Mouse (Mus musculus): Measurements from ENCODE around the gene Mrpl16. TPM values are rescaled to one million over a fixed set of nuclear protein-coding genes. Genes with fewer than 3 reads are reported as not detected.

Gene Mrpl16
- polyA plus RNA-seq, 1 experiment, result 41.0 TPM

DNA sequence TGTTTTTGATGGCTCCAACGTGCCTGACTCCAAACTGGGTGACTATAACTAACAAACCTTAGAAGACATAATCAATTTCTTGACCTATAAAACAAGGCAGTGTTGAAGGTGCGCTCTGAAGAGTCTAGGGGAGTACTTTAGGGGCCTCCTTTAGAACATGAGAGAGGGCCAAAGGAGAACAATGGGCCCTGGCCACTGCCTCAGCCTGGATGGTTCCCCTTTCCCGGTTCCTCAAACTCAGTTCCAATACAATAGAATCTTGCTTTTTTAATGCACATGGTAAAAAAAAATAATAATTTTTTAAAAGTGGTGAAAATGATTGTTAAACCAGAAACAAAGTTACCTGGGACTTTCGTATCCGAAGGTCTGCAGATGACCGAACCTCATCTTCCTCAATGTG is 17.6 kb downstream of the Mrpl16 start:
- DNase-seq, result no peak
- Histone ChIP-seq H3K4me1 (ENCODE audit: control insufficient read depth, insufficient read depth, low read length) (no peaks in the 10 kb centered on the region), H3K27ac (ENCODE audit: insufficient read depth, low read length) (no peak overlapping the region), H3K27me3 (ENCODE audit: control insufficient read depth, insufficient read depth, low read length) (no peaks in the 10 kb centered on the region), H3K4me3 (replicated peaks; ENCODE audit: insufficient read depth, low read depth, low read length) (no peak overlapping the region)
- 89% methylated on average over 6 of the region's 6 CpGs for WGBS
- TF ChIP-seq POLR2A (IDR thresholded peaks at IDR 0.05; ENCODE audit: borderline replicate concordance, insufficient read depth, low read length), result no peak
- no peak for TF ChIP-seq CTCF (IDR thresholded peaks at IDR 0.05; ENCODE audit: borderline replicate concordance, insufficient read depth, low read depth, low read length)

DNA sequence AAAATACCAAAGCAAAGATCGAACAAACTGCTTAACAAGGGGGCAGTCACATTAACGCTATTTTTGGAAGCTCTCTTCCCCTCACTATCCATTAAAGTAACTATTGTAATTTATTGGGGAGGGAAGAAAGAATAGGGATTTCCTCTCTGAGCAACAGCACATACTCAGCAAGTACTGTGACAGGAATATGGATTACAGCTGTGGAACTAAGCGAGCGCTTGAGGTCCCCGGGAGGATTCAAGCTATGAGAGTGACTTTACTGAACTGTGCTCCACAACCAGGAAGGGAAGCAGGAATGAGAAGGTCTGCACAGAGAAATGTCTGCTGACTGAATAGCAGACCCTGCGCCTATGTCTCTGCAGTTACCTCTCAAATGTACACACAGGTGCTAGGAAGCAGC is 18.7 kb downstream of the Mrpl16 start:
- TF ChIP-seq POLR2A (IDR thresholded peaks at IDR 0.05; ENCODE audit: borderline replicate concordance, insufficient read depth, low read length) (no peak), CTCF (IDR thresholded peaks at IDR 0.05; ENCODE audit: borderline replicate concordance, insufficient read depth, low read depth, low read length) (no peak)
- 92% methylated on average over 6 of the region's 6 CpGs for whole genome bisulfite sequencing
- Histone ChIP-seq H3K27me3 (ENCODE audit: control insufficient read depth, insufficient read depth, low read length) (no peaks in the 10 kb centered on the region), H3K27ac (ENCODE audit: insufficient read depth, low read length) (no peak overlapping the region), H3K4me3 (replicated peaks; ENCODE audit: insufficient read depth, low read depth, low read length) (no peak overlapping the region), H3K4me1 (ENCODE audit: control insufficient read depth, insufficient read depth, low read length) (no peaks in the 10 kb centered on the region)
- DNase-seq, result no peak

DNA sequence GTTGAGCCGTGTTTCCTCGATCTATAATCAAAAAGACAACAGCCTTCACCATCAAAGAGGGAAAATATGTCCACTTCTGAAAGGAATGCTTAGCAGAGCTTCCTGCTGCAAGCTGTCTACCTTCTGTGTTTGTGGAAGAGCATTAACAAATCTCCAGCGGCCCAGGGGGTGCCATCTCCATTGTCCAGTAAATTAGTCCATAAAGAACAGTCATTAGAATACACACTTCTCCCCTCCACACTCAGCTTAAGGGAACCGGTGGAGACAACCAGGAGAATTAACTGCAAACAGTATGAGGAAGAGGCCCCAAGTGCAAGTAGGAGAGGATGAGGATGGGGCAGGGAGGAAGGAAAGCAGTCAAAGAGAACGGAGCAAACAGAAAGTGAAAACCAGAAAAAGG is 21.6 kb downstream of the Mrpl16 start:
- TF ChIP-seq POLR2A (IDR thresholded peaks at IDR 0.05; ENCODE audit: borderline replicate concordance, insufficient read depth, low read length) (no peak), CTCF (IDR thresholded peaks at IDR 0.05; ENCODE audit: borderline replicate concordance, insufficient read depth, low read depth, low read length) (no peak)
- 61% methylated on average over 5 of the region's 5 CpGs for WGBS

DNA sequence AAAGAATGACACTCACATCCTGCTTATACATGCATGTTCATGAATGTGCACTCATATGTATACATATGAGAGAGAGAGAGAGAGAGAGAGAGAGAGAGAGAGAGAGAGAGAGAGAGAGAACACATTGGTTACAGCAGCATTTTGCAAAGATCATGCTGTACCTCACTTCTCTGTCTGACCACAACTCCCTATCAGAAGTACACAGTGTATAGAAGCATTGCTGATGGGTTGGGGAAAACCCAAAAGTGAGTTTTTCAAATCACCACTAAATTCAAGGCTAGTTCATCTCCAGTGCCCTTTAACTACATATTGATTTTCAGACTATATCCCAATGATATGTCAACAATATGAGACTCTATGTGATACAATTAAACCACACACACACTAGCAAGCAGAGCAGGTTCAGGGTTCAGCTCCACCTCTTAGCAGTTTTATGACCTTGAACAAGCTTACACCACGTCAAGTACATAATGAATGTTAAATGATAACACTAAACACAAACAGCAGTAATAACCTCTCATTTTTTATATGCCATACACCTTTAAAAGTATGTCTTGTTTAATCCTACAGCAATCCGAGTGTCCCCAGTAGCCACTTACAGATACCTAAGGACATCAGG is 23.7 kb downstream of the Mrpl16 start:
- H3K4me3 ChIP-seq (replicated peaks; ENCODE audit: insufficient read depth, low read depth, low read length), result no peak overlapping the region
- no peaks in the 10 kb centered on the region for H3K4me1 ChIP-seq (ENCODE audit: control insufficient read depth, insufficient read depth, low read length)
- WGBS, result 86% methylated on average over 2 of the region's 2 CpGs
- no peak for DNase-seq
- no peak overlapping the region for H3K27ac ChIP-seq (ENCODE audit: insufficient read depth, low read length)
- no peaks in the 10 kb centered on the region for H3K27me3 ChIP-seq (ENCODE audit: control insufficient read depth, insufficient read depth, low read length)
- TF ChIP-seq POLR2A (IDR thresholded peaks at IDR 0.05; ENCODE audit: borderline replicate concordance, insufficient read depth, low read length), result no peak
- TF ChIP-seq CTCF (IDR thresholded peaks at IDR 0.05; ENCODE audit: borderline replicate concordance, insufficient read depth, low read depth, low read length), result no peak

More for the DNA sequence above, 21.6 kb downstream of the Mrpl16 start:
- no peak overlapping the region for H3K4me3 ChIP-seq (replicated peaks; ENCODE audit: insufficient read depth, low read depth, low read length)
- no peaks in the 10 kb centered on the region for H3K4me1 ChIP-seq (ENCODE audit: control insufficient read depth, insufficient read depth, low read length)
- H3K27me3 ChIP-seq (ENCODE audit: control insufficient read depth, insufficient read depth, low read length), result no peaks in the 10 kb centered on the region
- DNase-seq, result no peak
- H3K27ac ChIP-seq (ENCODE audit: insufficient read depth, low read length), result no peak overlapping the region

DNA sequence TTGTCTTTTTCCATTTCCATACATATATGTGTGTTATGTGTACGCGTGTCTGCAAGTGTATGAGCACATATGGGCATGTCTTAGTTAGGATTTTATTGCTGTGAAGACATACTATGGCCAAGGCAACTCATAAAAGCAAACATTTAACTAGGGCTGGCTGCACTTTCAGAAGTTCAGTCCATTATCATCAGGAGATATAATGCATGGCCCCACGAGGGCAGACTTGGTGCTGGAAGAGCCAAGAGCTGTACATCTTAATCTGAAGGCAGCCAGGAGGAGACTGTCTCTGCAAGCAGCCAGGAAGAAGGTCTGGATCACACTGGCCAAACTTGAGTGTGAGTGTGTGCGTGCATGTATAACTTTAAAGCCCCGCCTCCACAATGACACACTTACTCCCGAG is 24.3 kb downstream of the Mrpl16 start:
- DNase-seq, result no peak
- Histone ChIP-seq H3K4me1 (ENCODE audit: control insufficient read depth, insufficient read depth, low read length) (no peaks in the 10 kb centered on the region), H3K27ac (ENCODE audit: insufficient read depth, low read length) (no peak overlapping the region), H3K27me3 (ENCODE audit: control insufficient read depth, insufficient read depth, low read length) (no peaks in the 10 kb centered on the region), H3K4me3 (replicated peaks; ENCODE audit: insufficient read depth, low read depth, low read length) (no peak overlapping the region)
- TF ChIP-seq CTCF (IDR thresholded peaks at IDR 0.05; ENCODE audit: borderline replicate concordance, insufficient read depth, low read depth, low read length), result no peak
- TF ChIP-seq POLR2A (IDR thresholded peaks at IDR 0.05; ENCODE audit: borderline replicate concordance, insufficient read depth, low read length), result no peak
- 84% methylated on average over 6 of the region's 6 CpGs for WGBS

DNA sequence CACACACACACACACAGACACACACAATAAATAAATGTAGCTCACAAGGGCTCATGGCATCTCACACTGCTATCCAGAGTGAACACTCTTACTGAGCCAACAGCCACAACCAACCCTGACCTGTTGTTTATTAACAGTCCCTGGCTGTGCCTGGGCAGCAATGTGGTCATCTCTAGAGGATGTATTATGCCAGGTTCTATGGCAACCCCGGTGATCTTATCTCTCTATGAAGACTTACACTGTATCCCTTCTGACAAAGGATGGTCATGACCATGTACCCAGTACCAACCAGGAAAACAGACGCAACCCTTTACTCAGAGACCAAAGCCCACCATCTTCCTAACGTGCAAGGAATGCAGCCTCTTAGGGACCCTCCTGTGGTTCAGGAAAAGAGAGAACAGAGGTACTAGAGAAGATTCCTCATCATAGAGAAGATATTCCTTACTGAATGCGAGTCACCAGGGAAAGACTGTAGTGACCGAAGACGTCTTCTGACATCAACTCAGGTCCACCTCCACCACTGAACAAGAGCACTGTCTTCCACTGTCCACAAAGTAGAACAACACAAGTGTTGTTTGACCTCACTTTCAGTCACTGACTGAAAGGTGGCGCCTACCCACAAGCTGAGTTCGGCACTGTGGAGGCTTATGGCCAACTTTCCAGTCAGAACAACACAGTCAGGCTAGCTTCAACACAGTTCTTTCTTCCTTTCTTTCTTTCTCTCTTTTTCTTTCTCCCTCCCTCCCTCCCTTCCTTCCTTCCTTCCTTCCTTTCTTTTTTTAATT is 30.5 kb downstream of the Mrpl16 start:
- 64% methylated on average over 8 of the region's 8 CpGs for WGBS
- no peak overlapping the region for H3K27ac ChIP-seq (ENCODE audit: insufficient read depth, low read length)
- TF ChIP-seq CTCF (IDR thresholded peaks at IDR 0.05; ENCODE audit: borderline replicate concordance, insufficient read depth, low read depth, low read length) (peak; percentile 5; the same call in 1 of the 2 replicates), POLR2A (IDR thresholded peaks at IDR 0.05; ENCODE audit: borderline replicate concordance, insufficient read depth, low read length) (no peak)
- no peak for DNase-seq
- no peak overlapping the region for H3K4me3 ChIP-seq (replicated peaks; ENCODE audit: insufficient read depth, low read depth, low read length)
- no peaks in the 10 kb centered on the region for H3K27me3 ChIP-seq (ENCODE audit: control insufficient read depth, insufficient read depth, low read length)
- H3K4me1 ChIP-seq (ENCODE audit: control insufficient read depth, insufficient read depth, low read length), result peaks cover 2% of the 10 kb centered on the region; the same call in 1 of the 2 replicates

DNA sequence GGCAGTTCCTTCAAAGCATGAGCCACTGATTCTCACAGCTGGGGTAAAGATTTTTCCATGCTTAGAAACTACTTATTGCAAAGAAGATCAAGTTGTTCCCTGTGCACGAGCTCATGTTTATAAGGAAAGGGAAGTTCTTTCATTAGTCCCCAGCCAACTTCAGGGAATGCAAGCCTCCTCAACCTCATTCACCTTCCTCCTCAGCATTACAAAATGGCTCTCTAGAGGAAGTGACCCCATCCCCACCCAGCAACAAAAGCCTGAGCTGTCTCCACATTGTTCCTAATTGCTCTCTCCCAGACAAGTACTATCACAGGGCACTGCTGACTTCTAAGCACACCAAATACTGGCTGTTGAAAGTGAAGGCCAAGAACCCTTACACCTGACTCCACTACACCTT is 34.2 kb downstream of the Mrpl16 start:
- Histone ChIP-seq H3K27me3 (ENCODE audit: control insufficient read depth, insufficient read depth, low read length) (no peaks in the 10 kb centered on the region), H3K27ac (ENCODE audit: insufficient read depth, low read length) (no peak overlapping the region), H3K4me3 (replicated peaks; ENCODE audit: insufficient read depth, low read depth, low read length) (no peak overlapping the region), H3K4me1 (ENCODE audit: control insufficient read depth, insufficient read depth, low read length) (peaks cover 2% of the 10 kb centered on the region; the same call in 1 of the 2 replicates)
- 69% methylated on average over 1 of the region's 1 CpGs for WGBS
- TF ChIP-seq CTCF (IDR thresholded peaks at IDR 0.05; ENCODE audit: borderline replicate concordance, insufficient read depth, low read depth, low read length), result no peak
- TF ChIP-seq POLR2A (IDR thresholded peaks at IDR 0.05; ENCODE audit: borderline replicate concordance, insufficient read depth, low read length), result no peak
- no peak for DNase-seq

DNA sequence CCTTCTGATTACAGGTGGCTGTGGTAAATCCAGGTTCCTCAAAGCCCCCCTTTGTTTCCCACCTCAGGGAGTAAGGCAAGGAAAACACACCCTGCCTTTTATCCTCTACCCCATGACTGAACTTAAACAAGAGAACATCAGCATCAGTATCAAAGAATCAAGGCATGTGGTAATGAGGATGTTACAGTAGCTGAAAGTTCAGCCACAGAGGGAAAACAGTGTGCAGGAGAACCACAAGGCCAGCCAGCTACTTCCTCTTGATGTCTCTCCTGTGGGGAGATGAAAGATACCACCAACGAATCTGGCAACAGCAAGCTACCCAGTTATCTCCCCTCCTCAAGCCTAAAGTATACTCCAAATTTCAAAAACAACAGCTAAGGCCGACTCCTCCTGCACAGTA is 37.1 kb downstream of the Mrpl16 start:
- 45% methylated on average over 2 of the region's 2 CpGs for whole genome bisulfite sequencing
- Histone ChIP-seq H3K27ac (ENCODE audit: insufficient read depth, low read length) (no peak overlapping the region), H3K4me3 (replicated peaks; ENCODE audit: insufficient read depth, low read depth, low read length) (no peak overlapping the region), H3K4me1 (ENCODE audit: control insufficient read depth, insufficient read depth, low read length) (no peaks in the 10 kb centered on the region), H3K27me3 (ENCODE audit: control insufficient read depth, insufficient read depth, low read length) (no peaks in the 10 kb centered on the region)
- DNase-seq, result no peak
- no peak for TF ChIP-seq CTCF (IDR thresholded peaks at IDR 0.05; ENCODE audit: borderline replicate concordance, insufficient read depth, low read depth, low read length)
- TF ChIP-seq POLR2A (IDR thresholded peaks at IDR 0.05; ENCODE audit: borderline replicate concordance, insufficient read depth, low read length), result no peak

All from cerebellum, adult 2 months (tissue).